12 mouse cellular contexts compared by ENCODE assay signal in genomic region chr5:140748425-140748824, GRCm38 (mm10). TPM values are rescaled to one million over a fixed set of nuclear protein-coding genes. Genes with fewer than 3 reads are reported as not detected.
DNase-seq lines count a peak whose midpoint lies in the region; ATAC-seq and TF ChIP-seq lines count a peak whose summit lies in the region.
"Had no signal": no experiment of that assay in that cellular context is flagged by ENCODE, and none has a peak within 500 bp of the region (broad histone marks: within the 10 kb centered on the region; RNA-seq: fewer than 3 reads in every experiment).

No protein-coding gene starts in this region.

- H3K4me1 ChIP-seq in intestine, postnatal 0 days (replicated peaks; ENCODE audit: control insufficient read depth, insufficient read depth, low read length): no peaks in the 10 kb centered on the region

- no peak overlapping the region for H3K9ac ChIP-seq in intestine, postnatal 0 days (ENCODE audit: low read depth, low read length)

- TF ChIP-seq CTCF in intestine, postnatal 0 days (IDR thresholded peaks at IDR 0.05; ENCODE audit: low read depth): no peak

- H3K4me3 ChIP-seq in intestine, postnatal 0 days (ENCODE audit: low read depth, low read length): no peak overlapping the region

- no peak overlapping the region for H3K4me2 ChIP-seq in intestine, postnatal 0 days (replicated peaks; ENCODE audit: low read depth)

- 66% methylated on average over 10 of the region's 10 CpGs for WGBS in intestine, postnatal 0 days

- H3K27ac ChIP-seq in intestine, postnatal 0 days (ENCODE audit: low read depth, low read length): no peak overlapping the region
- H3K27ac ChIP-seq: midbrain, embryonic 13.5 days had no signal

- peak; percentile 52 for DNase-seq in adrenal gland, postnatal 14 days
- no peak for DNase-seq in adrenal gland, postnatal 25 days
- DNase-seq in lung, postnatal 25 days (ENCODE audit: low spot score): peak; percentile 28
- no peak for DNase-seq in lung, postnatal 10 days
- DNase-seq in gastrocnemius, adult 18-20 months (ENCODE audit: low spot score): no peak
- no peak for DNase-seq in thymus, postnatal 10 days (ENCODE audit: low spot score in 2 of 2)
- DNase-seq: right cerebral cortex, postnatal 25 days had no signal

- ATAC-seq in intestine, postnatal 0 days: peak; percentile 7; the same call in 1 of the 2 replicates
- ATAC-seq in megakaryocyte progenitor cell, adult 5-6 weeks (replicated peaks; ENCODE audit: poor library complexity): peak; percentile 37

- H3K9me3 ChIP-seq in intestine, postnatal 0 days (ENCODE audit: control insufficient read depth): 0 out of 2 replicates have a peak, but pooled peaks cover 4% of the 10 kb centered on the region

- no peaks in the 10 kb centered on the region for H3K36me3 ChIP-seq in intestine, postnatal 0 days (ENCODE audit: control insufficient read depth, insufficient read depth)
- H3K36me3 ChIP-seq: midbrain, embryonic 13.5 days had no signal

- H3K27me3 ChIP-seq in intestine, postnatal 0 days (replicated peaks; ENCODE audit: control insufficient read depth, insufficient read depth, low read length): no peaks in the 10 kb centered on the region
- H3K27me3 ChIP-seq: Patski had no signal

RNA-seq across cellular contexts. Expression of gene Amz1, which starts 24.5 kb away (rescaled TPM):
- 0.53 and 0.85 TPM in 2 replicates for total RNA-seq in adrenal gland, postnatal 14 days (2021)
- 0.29 and 1.0 TPM in 2 replicates for total RNA-seq in adrenal gland, postnatal 25 days (2021)
- polyA plus RNA-seq in intestine, postnatal 0 days (2015; fragmentation: Nextera tagmentation; extraction: Ambion mirVana): 1.2 and 1.3 TPM in 2 replicates
- total RNA-seq in megakaryocyte progenitor cell, adult 5-6 weeks (2015): 0.20 and 0.30 TPM in 2 replicates
- 0.41 and 1.9 TPM in 2 replicates for total RNA-seq in megakaryocyte progenitor cell, adult 5-6 weeks (2017)
- total RNA-seq in gastrocnemius, adult 18-20 months (2021): under 1 TPM in 1 of 2 experiments, not detected in 1; 0.36 TPM
- polyA plus RNA-seq: erythroblast, embryonic 14.5 days had no signal

RNA-seq across cellular contexts. Expression of gene Brat1, which starts 43.6 kb away (rescaled TPM):
- total RNA-seq in adrenal gland, postnatal 14 days (2021): 16.8 and 19.6 TPM in 2 replicates
- total RNA-seq in adrenal gland, postnatal 25 days (2021): 24.7 and 29.4 TPM in 2 replicates
- polyA plus RNA-seq in intestine, postnatal 0 days (2015; fragmentation: Nextera tagmentation; extraction: Ambion mirVana): 7.5 and 8.0 TPM in 2 replicates
- 6.2 and 6.4 TPM in 2 replicates for total RNA-seq in megakaryocyte progenitor cell, adult 5-6 weeks (2015)
- total RNA-seq in megakaryocyte progenitor cell, adult 5-6 weeks (2017): 11.1 and 12.2 TPM in 2 replicates
- 1 to 10 TPM; 4.5 to 5.3 TPM for total RNA-seq in gastrocnemius, adult 18-20 months (2021)

RNA-seq across cellular contexts. Expression of gene Iqce, which starts 46.2 kb away (rescaled TPM):
- total RNA-seq in adrenal gland, postnatal 14 days (2021): 19.0 and 22.7 TPM in 2 replicates
- 21.9 and 36.2 TPM in 2 replicates for total RNA-seq in adrenal gland, postnatal 25 days (2021)
- polyA plus RNA-seq in intestine, postnatal 0 days (2015; fragmentation: Nextera tagmentation; extraction: Ambion mirVana): 5.7 and 7.0 TPM in 2 replicates
- 9.8 and 12.7 TPM in 2 replicates for total RNA-seq in megakaryocyte progenitor cell, adult 5-6 weeks (2015)
- 9.2 and 9.8 TPM in 2 replicates for total RNA-seq in megakaryocyte progenitor cell, adult 5-6 weeks (2017)
- 1 to 10 TPM; 1.6 to 2.2 TPM for total RNA-seq in gastrocnemius, adult 18-20 months (2021)

Comparison
In these comparisons a context has a peak if more than half of its experiments do, and no peak if none do; other contexts are left out.
1. DNase-seq: peak in adrenal gland, postnatal 14 days (single experiment) and lung, postnatal 25 days (single experiment); none in adrenal gland, postnatal 25 days (single experiment), lung, postnatal 10 days (single experiment), gastrocnemius, adult 18-20 months (single experiment) and thymus, postnatal 10 days (0 of 2).